Mouse (Mus musculus): ENCODE data around the gene Gata1.
A peak's percentile ranks its signal among the peaks of the same experiment; 100 is the strongest.
"Not testable (repeated sequence)": the region's sequence is repeated elsewhere in the genome, so short reads cannot be mapped to it uniquely, and the experiment has no call there.

Gata1 gene

DNA sequence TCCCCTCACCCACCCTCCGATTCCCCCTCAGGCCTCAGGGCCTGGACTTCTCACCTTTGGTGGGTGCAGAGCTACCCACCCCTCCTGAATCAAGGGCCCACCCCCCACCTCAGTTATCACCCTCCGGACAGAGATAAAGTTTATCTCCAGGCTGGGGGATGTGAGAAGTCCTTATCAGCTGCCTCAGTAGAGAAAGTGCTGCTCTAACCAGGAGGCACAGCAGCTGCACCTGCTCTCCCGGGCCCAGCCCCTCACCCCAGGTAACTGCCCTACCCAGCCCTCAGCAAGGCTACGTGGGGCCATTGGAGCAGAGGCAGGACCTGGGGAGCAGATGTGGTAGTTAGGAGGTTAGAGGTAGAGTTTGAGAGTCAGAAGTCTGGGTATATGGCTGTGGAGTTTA lies 11.7 kb downstream of the Gata1 start:
- no peak for DNase-seq (ENCODE audit: low read depth)

- DNase-seq (ENCODE audit: low read depth) = no peak
Measured at GRCm38 (mm10) chrX:7963829-7964626, 13.8 kb downstream of the Gata1 start.

- DNase-seq (ENCODE audit: low read depth) = no peak
Measured at GRCm38 (mm10) chrX:7958868-7959267, 19.0 kb downstream of the Gata1 start.

DNA sequence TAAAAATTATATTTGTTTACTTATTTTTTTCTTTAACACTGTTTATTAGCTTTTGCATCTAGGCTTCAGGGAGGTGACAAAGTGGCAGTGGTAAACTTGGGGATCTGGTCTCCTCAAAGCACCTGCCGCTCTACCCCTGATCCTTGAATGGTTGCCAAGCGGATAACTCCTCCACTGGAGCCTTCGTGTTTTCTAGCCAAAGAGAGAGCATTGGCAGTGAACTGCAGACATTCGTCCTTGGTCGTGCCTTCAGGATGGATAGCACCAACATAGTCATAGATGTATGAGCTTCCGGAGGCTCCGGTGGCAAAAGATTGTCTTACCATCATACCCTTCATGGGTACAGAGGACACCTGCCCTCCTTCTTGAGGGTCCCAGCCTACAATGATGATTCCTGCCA lies 27.8 kb downstream of the Gata1 start:
- DNase-seq (ENCODE audit: low read depth) = no peak

- DNase-seq (ENCODE audit: low read depth) = peak; percentile 97
Measured at GRCm38 (mm10) chrX:7947900-7948492, 29.9 kb downstream of the Gata1 start.

DNA sequence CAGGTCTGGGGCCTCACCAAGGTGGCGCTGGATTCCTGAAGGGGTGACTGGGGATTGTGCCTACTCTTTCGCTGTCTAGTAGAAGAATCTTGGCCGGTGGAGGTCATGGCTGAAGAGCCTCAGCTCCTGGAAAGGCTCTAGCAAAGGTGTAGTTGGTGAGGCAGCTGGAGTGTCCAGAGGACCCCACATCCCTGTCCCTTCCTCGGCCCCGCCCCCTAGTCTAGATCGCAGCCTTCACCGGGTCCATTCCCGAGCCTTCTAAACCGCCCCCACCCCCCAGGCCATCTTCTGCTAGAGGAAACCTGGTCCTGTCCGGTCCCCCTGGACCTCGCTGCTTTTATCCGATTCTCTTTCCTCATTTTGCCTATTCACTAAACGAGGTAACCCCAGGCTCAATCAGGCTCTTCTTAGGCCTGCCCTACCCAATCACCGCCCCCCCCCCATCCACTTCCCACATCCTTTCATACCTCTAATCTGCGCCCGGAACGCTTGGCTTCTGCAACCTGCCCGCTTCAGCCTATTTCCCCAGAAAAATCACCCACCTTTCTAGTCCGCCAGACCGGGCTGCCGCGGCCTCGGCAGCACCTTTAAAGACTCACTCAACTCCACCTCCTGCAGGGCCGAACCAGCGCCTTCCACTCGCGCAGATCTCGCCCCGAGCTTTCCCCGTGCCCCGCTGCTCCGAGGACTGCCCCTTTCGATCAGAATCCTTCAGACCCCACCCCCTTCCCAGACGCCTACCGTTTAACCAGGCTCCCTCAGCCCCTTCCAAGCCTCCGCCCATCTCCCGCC lies 30.6 kb downstream of the Gata1 start, which contains the start of gene Hdac6:
Hdac6 (minus strand) TSS at position 782 of the 792 bp plus-strand sequence.
- DNase-seq (ENCODE audit: low read depth) = no peak

- no peak for DNase-seq (ENCODE audit: low read depth)
Measured at GRCm38 (mm10) chrX:7945618-7946017, 32.3 kb downstream of the Gata1 start.

DNA sequence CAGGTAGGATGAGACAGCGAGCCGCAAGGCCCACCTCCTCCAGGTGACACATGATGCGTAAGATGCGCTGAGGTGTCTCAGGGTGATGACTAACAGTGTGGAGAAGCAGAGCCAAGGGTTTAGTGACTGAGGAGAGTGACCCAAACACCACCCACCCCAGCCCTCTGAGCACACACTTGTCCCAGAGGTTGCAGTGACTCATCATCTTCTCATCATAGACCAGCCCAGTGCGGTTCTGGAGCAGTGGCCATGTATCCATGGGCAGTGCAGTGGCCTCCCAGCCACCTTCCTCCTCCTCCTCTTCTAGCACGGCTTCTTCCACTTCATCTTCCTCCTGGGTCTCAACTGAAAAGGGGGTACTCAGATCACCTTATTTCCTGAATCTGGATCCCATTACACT lies 40.2 kb downstream of the Gata1 start:
- DNase-seq (ENCODE audit: low read depth) = peak; percentile 4

DNA sequence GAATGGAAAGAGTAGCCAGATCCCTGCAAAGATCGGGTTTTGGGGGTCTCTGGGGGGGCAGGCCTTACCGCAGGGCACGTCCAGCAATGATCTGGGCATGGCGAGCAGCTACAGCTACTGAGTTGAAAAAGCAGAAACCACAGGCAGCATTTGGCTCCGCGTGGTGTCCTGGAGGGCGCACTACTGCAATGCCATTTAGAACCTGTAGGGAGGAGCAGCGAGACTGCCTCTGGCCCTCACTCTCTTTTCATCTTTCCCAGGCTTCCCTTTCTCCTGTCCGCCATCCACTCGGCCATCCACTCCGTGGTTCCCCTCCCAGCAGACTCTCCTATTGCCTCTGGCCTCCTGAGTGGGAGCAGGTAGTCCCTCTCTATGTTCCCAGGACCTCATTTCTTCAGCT lies 41.0 kb downstream of the Gata1 start:
- DNase-seq (ENCODE audit: low read depth) = no peak

GRCm38 (mm10) chrX:7928270-7928790 lies 49.5 kb downstream of the Gata1 start, which contains the start of gene Eras:
Gene Eras (minus strand): TSS chrX:7928607.
- no peak for DNase-seq (ENCODE audit: low read depth)

DNA sequence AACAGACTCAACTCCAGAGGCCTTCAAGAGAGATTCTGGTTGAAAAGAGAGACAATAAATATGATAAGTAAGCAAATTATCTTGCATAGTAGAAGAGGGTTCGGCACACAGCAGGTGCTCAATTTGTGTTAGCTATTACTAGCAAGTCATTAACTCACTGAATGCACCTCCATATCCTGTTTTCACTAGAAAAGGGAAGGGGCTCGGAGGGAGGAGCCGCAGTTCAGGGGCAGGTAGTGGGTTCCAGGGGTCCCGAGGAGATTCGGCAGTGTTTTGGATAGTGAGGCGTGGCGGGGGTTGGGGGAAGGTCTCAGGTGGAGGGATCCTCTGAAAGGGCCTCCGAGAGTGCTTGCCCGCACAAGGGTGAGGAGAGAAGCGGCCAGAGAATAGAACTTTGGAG lies 50.8 kb downstream of the Gata1 start:
- no peak for DNase-seq (ENCODE audit: low read depth)

- DNase-seq (ENCODE audit: low read depth) = no peak
Measured at GRCm38 (mm10) chrX:7926266-7926665, 51.6 kb downstream of the Gata1 start.

GRCm38 (mm10) chrX:7922032-7922431 lies 55.8 kb downstream of the Gata1 start:
- no peak for DNase-seq (ENCODE audit: low read depth)

DNA sequence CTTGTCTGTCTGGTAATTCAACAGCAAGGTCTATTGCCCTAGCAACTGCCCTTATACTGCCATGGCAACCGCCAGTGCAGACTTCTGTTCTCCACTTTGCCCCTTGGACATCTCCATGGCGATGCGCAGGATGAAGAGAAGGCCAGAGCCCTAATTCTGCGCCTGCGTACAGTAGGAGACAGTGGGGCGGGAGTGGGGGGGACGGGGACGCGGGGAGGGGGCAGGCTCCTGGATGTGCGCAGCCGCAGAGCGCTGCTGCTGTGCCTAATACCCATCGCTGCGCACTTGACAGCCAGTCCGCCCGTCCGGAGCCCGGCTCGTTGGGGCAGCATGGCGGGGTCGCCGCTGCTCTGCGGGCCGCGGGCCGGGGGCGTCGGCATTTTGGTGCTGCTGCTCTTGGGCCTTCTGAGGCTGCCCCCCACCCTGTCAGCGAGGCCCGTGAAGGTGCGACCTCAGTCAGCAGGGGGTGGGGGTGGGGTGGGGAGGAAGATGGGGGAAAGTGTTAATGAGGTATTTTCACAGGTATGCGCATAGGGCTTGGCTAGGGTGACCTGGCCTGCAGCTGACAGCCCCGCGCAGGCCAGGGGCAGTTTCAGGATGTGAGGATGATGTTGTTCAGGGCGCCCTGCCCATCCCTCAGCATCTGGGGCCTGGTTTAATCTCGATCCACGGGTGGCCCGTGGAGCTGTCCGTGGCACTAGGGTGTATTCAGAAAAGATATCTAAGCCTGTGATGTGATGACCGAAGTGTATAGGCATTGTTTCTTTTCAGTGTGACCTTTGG lies 58.1 kb downstream of the Gata1 start, which contains the start of gene Pcsk1n:
Pcsk1n (plus strand) TSS at position 222 of the 783 bp plus-strand sequence.
- DNase-seq (ENCODE audit: low read depth) = no peak

GRCm38 (mm10) chrX:7917960-7918359 lies 59.9 kb downstream of the Gata1 start:
- not testable (repeated sequence) for DNase-seq (ENCODE audit: low read depth)

GRCm38 (mm10) chrX:7915669-7916068 lies 62.2 kb downstream of the Gata1 start:
- DNase-seq (ENCODE audit: low read depth) = peak; percentile 46

DNA sequence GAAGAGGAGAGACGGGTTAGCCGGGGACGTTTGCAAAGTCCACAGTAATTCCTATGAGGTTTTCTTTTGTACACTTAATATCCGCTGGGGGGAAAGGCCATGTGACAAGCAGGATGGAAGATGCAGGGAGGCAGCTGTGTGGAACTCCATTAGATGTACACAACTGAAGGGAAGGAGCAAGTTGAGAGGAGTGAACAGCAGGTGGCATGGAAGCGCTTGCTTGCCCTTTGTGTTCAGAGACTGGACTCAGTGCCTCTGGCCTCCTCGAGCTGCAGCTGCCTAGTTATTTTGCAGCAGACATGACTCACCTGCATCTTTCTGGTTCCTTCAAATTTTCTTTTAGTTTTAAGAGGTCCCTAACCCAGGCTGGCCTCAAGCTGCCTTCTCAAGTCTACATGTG lies 67.4 kb downstream of the Gata1 start:
- peak; percentile 22 for DNase-seq (ENCODE audit: low read depth)

Measured in NIH3T3 (cell line).